Mouse (Mus musculus) central nervous system, embryonic 14 days (tissue): ENCODE measurements around the gene Akt3. TPM values are rescaled to one million over a fixed set of nuclear protein-coding genes. Genes with fewer than 3 reads are reported as not detected.

Source experiments
- polyA plus RNA-seq: library from polyadenylated mRNA; depleted of rRNA; stranded (reverse); fragments of >200 nt; gene quantifications from 2 replicates; pipeline ENCODE4 v1.2.3, GENCODE M21; 2012; rRNA removed

The Akt3 gene
- 40.5 and 47.2 TPM in 2 replicates for polyA plus RNA-seq

DNA sequence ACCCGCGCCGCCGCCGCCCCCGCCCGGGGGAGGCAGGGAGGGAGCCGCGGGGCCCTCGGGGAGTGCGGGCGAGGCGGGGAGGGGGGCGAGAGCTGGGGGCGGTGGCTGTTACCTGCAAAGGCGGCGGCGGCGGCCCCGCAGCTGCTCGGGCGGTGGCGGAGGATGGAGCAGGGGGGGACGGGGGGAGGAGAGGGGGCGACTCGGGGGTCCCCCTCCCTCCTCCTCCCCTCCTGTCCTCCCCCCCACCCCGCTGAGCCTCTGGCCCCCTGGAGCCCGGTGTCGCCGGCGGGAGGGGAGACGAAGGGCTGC, at the start of gene Akt3:
Gene Akt3, minus strand, starts transcription at position 170 of the 309 bp plus-strand sequence.

Other genes starting within 250 kb of the Akt3 start
- gene Zbtb18, start 184.1 kb upstream of the Akt3 start, polyA plus RNA-seq = 58.7 and 91.0 TPM in 2 replicates